Mouse (Mus musculus) midbrain, embryonic 11.5 days (tissue): ENCODE data around the gene G3bp2. TPM values are rescaled to one million over a fixed set of nuclear protein-coding genes. Genes with fewer than 3 reads are reported as not detected.

ENCODE experiments used
- ATAC-seq: fragments of 200-750 bp; cut with Nextera tagmentation; 2 replicates; pipeline ENCODE4 v1.8.0; 2017; ENCODE audit warnings: moderate TSS enrichment, moderate library complexity; ENCODE audit not compliant: low FRiP score
- DNase-seq: peaks from one replicate; pipeline ENCODE4 v3.0.0; 2015; ENCODE audit warnings: low spot score; ENCODE audit errors: missing footprints
- H3K27ac ChIP-seq: fragments of 300-500 bp; sonication (generic); 2 replicates; pipeline ENCODE4 v1.5.1; 2014; ENCODE audit warnings: low read depth, low read length
- H3K27me3 ChIP-seq: fragments of 300-500 bp; sonication (generic); 2 replicates; pipeline ENCODE4 v1.6.1; 2014; ENCODE audit warnings: mild to moderate bottlenecking, low read length, moderate library complexity, mixed read lengths; ENCODE audit not compliant: control insufficient read depth, insufficient read depth
- H3K36me3 ChIP-seq: fragments of 300-500 bp; sonication (generic); 2 replicates; pipeline ENCODE4 v1.6.1; 2014; ENCODE audit warnings: mild to moderate bottlenecking, low read length, moderate library complexity, mixed read lengths; ENCODE audit not compliant: control insufficient read depth, insufficient read depth
- H3K4me1 ChIP-seq: fragments of 300-500 bp; sonication (generic); 2 replicates; pipeline ENCODE4 v1.6.1; 2014; ENCODE audit warnings: low read length; ENCODE audit not compliant: control insufficient read depth, insufficient read depth
- H3K4me2 ChIP-seq: fragments of 300-500 bp; sonication (generic); 2 replicates; pipeline ENCODE4 v1.6.1; 2014; ENCODE audit warnings: mild to moderate bottlenecking, moderate library complexity
- H3K4me3 ChIP-seq: fragments of 300-500 bp; sonication (generic); 2 replicates; pipeline ENCODE4 v1.5.1; 2014; ENCODE audit warnings: low read depth, low read length
- H3K9ac ChIP-seq: fragments of 300-500 bp; sonication (generic); 2 replicates; pipeline ENCODE4 v1.6.1; 2014; ENCODE audit warnings: low read length
- H3K9me3 ChIP-seq: fragments of 300-500 bp; sonication (generic); 2 replicates; pipeline ENCODE4 v1.6.1; 2016; ENCODE audit warnings: low read length; ENCODE audit not compliant: control insufficient read depth
- WGBS: fragments of 180-500 bp; shearing (Covaris S2); extraction: QIAGEN DNeasy Blood & Tissue Kit; methylation state at CpG from one replicate; pipeline ENCODE4 v1.1.7; 2014; 5-methylcytosine and 5-hydroxymethylcytosine counted together
- polyA plus RNA-seq: library from polyadenylated mRNA; unstranded; fragments of >200 nt; fragmentation: Nextera tagmentation; extraction: Ambion mirVana; gene quantifications from 2 replicates; pipeline ENCODE4 v1.2.1, GENCODE M21; 2014

G3bp2 gene
- polyA plus RNA-seq, 1 experiment from 2014 or later, result 292 TPM

DNA sequence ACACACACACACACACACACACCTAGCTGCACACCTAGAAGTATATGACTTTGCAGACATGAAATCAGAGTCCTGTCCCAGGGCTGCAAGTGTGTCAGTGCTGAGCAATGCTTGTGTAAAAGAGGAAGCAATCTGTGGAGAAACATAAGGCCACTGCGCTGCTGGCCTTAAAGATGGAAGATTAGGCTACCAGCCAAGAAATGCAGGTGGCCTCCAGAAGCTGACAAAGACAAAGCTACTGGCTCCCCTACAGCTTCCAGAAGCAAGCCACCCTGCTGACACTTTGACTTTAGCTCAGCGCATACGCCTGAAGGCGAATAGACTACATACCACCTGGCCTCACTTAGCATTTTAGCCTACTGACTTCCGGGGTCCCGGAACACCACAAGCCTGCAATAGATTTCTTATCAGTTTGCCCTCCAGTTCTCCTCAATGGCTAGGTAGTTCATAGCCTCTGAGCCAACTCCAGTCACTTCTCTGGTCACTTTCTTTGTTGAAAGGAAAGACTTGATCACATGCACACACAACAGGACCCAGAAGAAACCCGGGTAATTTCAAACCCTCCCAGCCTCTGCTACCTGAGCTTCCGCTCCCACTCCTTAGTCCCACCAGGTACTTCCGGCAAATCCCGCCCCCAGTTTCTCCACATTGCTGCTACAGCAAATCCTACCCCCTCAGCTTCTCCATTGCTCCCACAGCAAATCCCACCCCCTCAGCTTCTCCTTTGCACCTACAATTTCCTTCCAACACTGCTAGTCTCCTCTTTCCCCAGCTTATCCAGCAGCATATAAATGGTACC, 23.0 kb upstream of the G3bp2 start:
- ATAC-seq, result no peak
- Histone ChIP-seq H3K27ac (no peak overlapping the region), H3K4me1 (no peaks in the 10 kb centered on the region), H3K9ac (no peak overlapping the region), H3K4me2 (no peak overlapping the region), H3K27me3 (no peaks in the 10 kb centered on the region), H3K36me3 (no peaks in the 10 kb centered on the region), H3K4me3 (no peak overlapping the region), H3K9me3 (no peaks in the 10 kb centered on the region)
- 51% methylated on average over 10 of the region's 10 CpGs for WGBS
- DNase-seq, result no peak

DNA sequence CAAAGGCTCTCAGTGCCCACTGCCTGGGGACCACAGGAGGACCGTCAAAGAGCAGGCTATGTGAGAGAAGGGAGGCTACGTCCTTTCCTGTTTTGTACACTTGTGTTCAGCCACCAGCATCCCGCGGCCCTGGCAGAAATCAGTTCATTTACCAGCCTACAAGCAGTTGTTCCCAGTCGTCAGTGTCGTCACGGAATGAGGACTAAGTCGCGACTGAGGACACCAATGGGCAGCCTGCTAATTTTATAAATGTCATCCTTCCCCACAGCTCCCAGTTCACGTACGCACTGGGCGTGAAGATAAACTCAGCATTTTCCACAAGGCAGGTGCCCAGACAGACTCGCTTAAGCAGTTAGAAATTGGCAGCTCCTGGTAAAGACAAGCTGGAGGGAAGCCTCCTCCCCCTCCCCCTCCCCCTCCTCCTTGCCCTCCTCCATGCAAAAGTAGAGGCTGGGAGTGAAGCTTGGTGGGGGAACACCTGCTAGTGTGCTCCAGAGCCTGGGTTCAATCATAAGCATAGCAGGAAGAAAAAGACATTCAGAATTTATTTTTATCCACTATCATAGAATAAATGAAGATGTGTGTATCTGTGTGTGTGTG, 20.4 kb upstream of the G3bp2 start:
- Histone ChIP-seq H3K4me3 (no peak overlapping the region), H3K27me3 (no peaks in the 10 kb centered on the region), H3K4me2 (no peak overlapping the region), H3K36me3 (no peaks in the 10 kb centered on the region), H3K9ac (no peak overlapping the region), H3K9me3 (no peaks in the 10 kb centered on the region), H3K4me1 (no peaks in the 10 kb centered on the region), H3K27ac (no peak overlapping the region)
- no peak for DNase-seq
- WGBS, result 79% methylated on average over 13 of the region's 13 CpGs
- no peak for ATAC-seq

DNA sequence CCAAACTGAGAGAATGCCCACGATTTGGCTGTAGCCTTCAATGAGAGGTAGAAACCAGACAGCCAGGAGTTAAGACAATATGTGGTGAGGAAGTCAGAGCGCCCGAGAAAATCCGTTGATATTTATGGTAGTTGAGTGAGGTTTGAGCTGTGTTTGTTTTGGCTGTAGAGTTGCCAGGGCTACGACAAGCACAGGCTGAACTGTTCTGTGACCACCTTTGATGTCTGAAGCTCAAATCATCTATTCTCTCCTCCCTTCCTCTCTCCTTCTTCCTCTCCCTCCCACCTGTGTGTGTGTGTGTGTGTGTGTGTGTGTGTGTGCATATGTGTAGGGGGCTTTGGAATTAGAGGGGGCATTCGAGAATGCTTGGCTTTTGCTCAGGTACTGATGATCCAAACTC, 19.5 kb upstream of the G3bp2 start:
- H3K4me2 ChIP-seq, result no peak overlapping the region
- no peak overlapping the region for H3K4me3 ChIP-seq
- 72% methylated on average over 6 of the region's 6 CpGs for WGBS
- H3K9me3 ChIP-seq, result no peaks in the 10 kb centered on the region
- no peaks in the 10 kb centered on the region for H3K27me3 ChIP-seq
- H3K4me1 ChIP-seq, result no peaks in the 10 kb centered on the region
- H3K36me3 ChIP-seq, result no peaks in the 10 kb centered on the region
- no peak overlapping the region for H3K27ac ChIP-seq
- ATAC-seq, result no peak
- no peak for DNase-seq
- H3K9ac ChIP-seq, result no peak overlapping the region

DNA sequence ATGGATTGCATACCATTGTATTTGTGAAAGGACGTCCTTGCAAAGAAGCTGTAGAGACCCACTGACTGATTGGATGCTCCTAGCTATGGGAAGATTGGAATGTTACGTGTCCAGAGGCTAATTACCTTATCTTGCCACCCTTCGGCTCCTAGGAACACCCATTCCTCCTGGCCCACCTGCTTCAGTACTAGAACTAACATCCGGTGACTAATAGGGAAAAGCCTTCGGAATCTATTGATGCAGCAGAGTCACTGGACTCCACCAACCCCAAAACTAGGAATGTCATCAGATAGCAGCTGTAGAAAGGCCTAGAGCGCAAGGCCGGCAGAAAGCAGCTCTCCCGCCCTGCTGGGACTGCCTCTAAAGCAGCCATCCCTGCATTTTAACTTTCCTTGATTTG, 18.1 kb upstream of the G3bp2 start:
- H3K36me3 ChIP-seq, result no peaks in the 10 kb centered on the region
- WGBS, result 91% methylated on average over 8 of the region's 8 CpGs
- H3K4me3 ChIP-seq, result no peak overlapping the region
- ATAC-seq, result no peak
- no peak overlapping the region for H3K4me2 ChIP-seq
- no peaks in the 10 kb centered on the region for H3K27me3 ChIP-seq
- no peak overlapping the region for H3K9ac ChIP-seq
- no peaks in the 10 kb centered on the region for H3K4me1 ChIP-seq
- H3K9me3 ChIP-seq, result no peaks in the 10 kb centered on the region
- H3K27ac ChIP-seq, result no peak overlapping the region
- no peak for DNase-seq

DNA sequence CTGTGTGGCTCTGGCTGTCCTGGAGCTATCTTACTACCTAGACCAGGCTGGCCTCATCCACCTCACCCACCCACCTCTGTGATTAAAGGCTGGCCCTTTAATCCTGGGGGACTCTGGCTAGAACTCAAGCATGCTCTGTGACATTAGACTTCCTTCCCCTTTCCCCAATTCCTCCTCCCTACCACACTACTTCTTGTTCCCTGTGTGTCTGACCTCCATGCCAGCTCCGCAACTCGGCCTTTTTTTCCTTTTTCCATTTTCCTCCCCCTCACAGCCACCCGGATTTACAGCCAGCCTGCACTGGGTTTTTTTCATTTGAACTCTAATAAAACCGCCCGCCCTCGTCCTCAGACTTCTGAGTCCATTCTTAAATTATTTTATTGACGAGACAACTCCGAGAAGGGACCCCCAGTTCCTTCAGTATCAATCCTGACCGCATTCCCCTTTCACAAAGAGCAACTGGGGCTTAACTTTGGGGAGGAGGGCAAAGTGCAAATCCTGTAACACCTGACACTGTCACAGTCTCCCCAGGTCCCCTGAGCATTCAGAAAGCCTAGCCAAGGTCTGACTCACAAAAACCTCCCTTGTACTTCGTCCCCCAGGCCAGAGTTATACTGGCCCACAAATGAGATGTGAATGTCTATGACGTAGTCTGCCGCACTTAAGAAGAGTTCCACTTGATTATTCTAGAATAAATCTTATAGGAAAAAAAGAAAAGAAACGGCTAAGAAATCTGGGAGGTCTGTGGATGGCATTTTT, 15.0 kb upstream of the G3bp2 start:
- Histone ChIP-seq H3K9me3 (no peaks in the 10 kb centered on the region), H3K27me3 (no peaks in the 10 kb centered on the region), H3K4me3 (no peak overlapping the region), H3K27ac (no peak overlapping the region), H3K9ac (no peak overlapping the region), H3K4me2 (no peak overlapping the region), H3K36me3 (no peaks in the 10 kb centered on the region), H3K4me1 (peaks cover 3% of the 10 kb centered on the region)
- WGBS, result 60% methylated on average over 13 of the region's 13 CpGs
- ATAC-seq (no peak), DNase-seq (no peak)

DNA sequence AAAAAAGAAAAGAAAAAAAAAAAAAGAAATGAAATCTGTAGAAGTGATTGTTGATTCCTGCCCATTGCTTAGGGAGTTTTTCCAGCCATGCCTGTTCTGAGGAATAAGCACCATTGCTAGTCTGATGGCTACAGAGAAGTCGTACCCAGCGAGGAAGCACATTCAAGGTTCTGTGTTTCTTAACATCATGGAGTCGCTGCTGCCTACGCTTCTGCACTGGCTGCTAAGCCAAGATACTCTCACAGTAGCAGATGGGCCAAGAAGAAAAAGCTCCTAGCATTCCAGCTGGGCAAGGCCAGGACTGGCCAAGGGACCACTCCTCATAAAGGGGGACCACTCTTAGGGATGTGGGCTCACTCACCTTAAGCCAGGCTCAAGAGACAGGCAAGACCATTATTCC, 14.3 kb upstream of the G3bp2 start:
- Histone ChIP-seq H3K9me3 (no peaks in the 10 kb centered on the region), H3K4me1 (peaks cover 10% of the 10 kb centered on the region), H3K4me3 (no peak overlapping the region), H3K9ac (no peak overlapping the region), H3K4me2 (no peak overlapping the region), H3K27ac (no peak overlapping the region), H3K27me3 (no peaks in the 10 kb centered on the region), H3K36me3 (no peaks in the 10 kb centered on the region)
- 92% methylated on average over 4 of the region's 4 CpGs for WGBS
- no peak for DNase-seq
- no peak for ATAC-seq

DNA sequence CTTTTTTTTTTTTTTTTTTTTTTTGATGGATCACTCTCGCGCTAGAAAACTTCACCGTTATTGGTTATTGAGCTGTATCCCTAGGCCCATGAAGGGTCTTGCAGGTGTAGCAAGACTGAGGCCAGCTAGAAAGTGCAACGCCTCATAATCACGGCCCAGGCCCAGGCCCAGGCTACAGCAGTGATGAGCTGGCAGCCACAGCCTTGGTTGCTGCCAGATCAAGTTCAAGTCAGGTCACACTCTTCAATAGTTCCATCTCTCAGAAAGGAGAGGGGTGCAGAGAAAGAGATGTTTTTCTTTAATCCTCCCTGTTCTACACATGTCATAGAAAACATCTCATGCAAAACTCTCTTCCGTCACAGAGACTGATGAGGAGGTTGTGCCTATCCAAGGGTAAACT, 13.3 kb upstream of the G3bp2 start:
- Histone ChIP-seq H3K4me1 (peaks cover 10% of the 10 kb centered on the region), H3K27ac (no peak overlapping the region), H3K36me3 (no peaks in the 10 kb centered on the region), H3K4me3 (no peak overlapping the region), H3K9ac (no peak overlapping the region), H3K9me3 (no peaks in the 10 kb centered on the region), H3K4me2 (no peak overlapping the region), H3K27me3 (no peaks in the 10 kb centered on the region)
- ATAC-seq (no peak), DNase-seq (no peak)
- WGBS, result 90% methylated on average over 6 of the region's 6 CpGs

DNA sequence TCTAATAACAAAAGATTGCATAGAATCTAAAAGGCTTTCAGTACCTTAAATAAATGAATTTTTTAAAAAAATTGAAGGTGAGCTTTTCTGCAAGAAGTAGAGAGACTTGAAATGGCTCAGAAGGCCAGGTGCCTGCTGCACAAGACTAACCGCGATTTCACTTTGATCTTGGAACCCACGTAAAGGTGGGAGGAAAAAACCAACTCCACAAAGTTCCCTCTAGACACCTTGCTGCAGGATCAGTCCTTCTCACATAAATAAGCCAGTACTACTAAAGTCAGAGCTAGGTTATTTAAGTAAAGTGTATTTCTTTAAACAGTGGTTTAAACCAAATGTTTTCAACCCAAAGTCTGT, 10.5 kb upstream of the G3bp2 start:
- H3K27me3 ChIP-seq, result no peaks in the 10 kb centered on the region
- H3K27ac ChIP-seq, result no peak overlapping the region
- peaks cover 10% of the 10 kb centered on the region for H3K4me1 ChIP-seq
- no peak overlapping the region for H3K9ac ChIP-seq
- no peak for DNase-seq
- no peak overlapping the region for H3K4me3 ChIP-seq
- no peaks in the 10 kb centered on the region for H3K9me3 ChIP-seq
- ATAC-seq, result no peak
- no peaks in the 10 kb centered on the region for H3K36me3 ChIP-seq
- H3K4me2 ChIP-seq, result no peak overlapping the region
- 81% methylated on average over 3 of the region's 3 CpGs for WGBS
